Mouse (Mus musculus): ENCODE data around the gene Nudcd2. TPM values are rescaled to one million over a fixed set of nuclear protein-coding genes. Genes with fewer than 3 reads are reported as not detected.
A peak's percentile ranks its signal among the peaks of the same experiment; 100 is the strongest.
"Not testable (repeated sequence)": the region's sequence is repeated elsewhere in the genome, so short reads cannot be mapped to it uniquely, and the experiment has no call there.

Gene Nudcd2
- 49.6 and 55.4 TPM in 2 replicates for polyA plus RNA-seq (2015; fragmentation: Nextera tagmentation; extraction: Ambion mirVana)

DNA sequence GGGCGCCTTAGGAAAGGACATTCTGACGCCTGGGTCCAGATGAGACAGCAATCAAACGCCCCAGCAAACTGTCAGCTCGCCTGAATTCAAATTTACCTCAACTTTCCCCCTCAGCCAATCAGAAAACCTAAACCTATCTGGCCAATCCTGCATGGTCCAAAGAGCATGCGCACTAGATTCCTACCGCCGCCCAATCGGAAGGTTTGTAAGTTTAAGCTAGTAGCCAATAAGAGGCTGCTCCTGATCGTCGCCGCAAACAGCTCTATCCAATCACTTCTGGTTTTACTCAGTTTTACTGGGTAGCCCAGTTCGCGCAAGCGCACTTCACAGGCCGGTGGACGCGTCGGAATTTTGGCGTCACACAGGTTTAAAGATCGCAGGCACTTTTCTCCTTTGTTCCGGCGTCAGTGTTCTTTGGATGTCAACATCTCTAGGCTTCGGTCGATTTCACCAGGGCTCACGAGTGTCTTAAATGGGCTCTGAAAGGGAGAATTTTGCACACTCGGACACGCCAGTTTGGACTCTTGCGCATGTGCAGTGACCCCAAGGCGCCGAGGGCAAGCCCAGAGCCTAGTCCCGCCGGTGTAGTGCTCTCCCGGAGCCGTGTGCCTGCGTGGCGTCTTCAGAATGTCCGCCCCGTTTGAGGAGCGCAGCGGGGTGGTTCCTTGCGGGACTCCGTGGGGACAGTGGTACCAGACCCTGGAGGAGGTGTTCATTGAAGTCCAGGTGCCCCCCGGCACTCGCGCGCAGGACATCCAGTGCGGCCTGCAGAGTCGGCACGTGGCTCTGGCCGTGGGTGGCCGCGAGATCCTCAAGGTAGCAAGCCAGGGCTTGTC lies at the start of gene Nudcd2, which contains the start of gene Hmmr:
Nudcd2 (plus strand) TSS at position 329 of the 836 bp plus-strand sequence.
Hmmr (minus strand) TSS at position 84 of the 836 bp plus-strand sequence.
- under 1% methylated on average over 52 of the region's 52 CpGs for WGBS
- peak within 1 kb of the TSS; percentile 79 for H3K4me2 ChIP-seq
- peak within 1 kb of the TSS; percentile 65 for H3K4me3 ChIP-seq
- H3K27me3 ChIP-seq (replicated peaks) = no peaks in the 10 kb centered on the region
- H3K4me1 ChIP-seq = peaks cover 30% of the 10 kb centered on the region
- H3K9ac ChIP-seq = peak within 1 kb of the TSS; percentile 75
- H3K36me3 ChIP-seq (replicated peaks) = peaks cover 11% of the 10 kb centered on the region; the same call in 1 of the 2 replicates
- no peaks in the 10 kb centered on the region for H3K9me3 ChIP-seq
- H3K27ac ChIP-seq = peak within 1 kb of the TSS; percentile 77
- ATAC-seq (replicated peaks) = peak; percentile 99

DNA sequence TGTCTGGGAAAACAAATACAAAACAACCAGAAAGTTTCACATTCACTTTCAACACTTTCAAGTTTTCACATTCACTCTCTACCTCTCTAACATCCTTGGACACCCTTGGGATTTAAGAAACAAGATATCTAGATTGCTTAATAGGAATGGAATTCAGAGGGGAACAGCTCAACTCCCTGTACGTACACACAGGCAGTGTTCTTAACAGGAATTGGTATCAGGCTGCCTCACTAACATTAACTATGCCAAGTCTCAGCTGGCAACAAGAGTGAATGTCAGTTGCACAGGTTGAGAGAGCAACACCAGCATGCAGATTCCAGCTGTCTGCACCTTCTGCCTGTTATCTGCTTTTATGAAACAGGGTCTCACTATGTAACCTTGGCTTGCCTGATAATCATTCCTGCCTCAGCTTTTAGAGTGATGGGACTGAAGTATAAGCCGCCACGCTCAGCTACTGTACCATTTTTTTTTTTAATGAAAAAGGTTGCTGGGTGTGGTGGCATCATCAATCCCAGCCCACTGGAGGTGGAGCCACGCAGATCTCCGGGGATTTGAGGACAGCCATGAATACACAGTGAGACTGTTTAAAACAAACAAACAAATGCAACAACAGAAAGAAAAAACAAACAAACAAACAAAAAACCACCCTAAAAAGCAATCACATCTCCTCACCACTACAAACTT lies 42.9 kb upstream of the Nudcd2 start:
- Histone ChIP-seq H3K4me1 (peaks cover 34% of the 10 kb centered on the region), H3K4me2 (peak overlapping the region; percentile 96; the same call in 1 of the 2 replicates), H3K4me3 (peak overlapping the region; percentile 95; the same call in 1 of the 2 replicates), H3K9me3 (no peaks in the 10 kb centered on the region), H3K27me3 (replicated peaks) (no peaks in the 10 kb centered on the region), H3K27ac (no peak overlapping the region), H3K9ac (no peak overlapping the region), H3K36me3 (replicated peaks) (0 out of 2 replicates have a peak, but pooled peaks cover 3% of the 10 kb centered on the region)
- ATAC-seq (replicated peaks) = no peak
- 75% methylated on average over 5 of the region's 5 CpGs for WGBS

DNA sequence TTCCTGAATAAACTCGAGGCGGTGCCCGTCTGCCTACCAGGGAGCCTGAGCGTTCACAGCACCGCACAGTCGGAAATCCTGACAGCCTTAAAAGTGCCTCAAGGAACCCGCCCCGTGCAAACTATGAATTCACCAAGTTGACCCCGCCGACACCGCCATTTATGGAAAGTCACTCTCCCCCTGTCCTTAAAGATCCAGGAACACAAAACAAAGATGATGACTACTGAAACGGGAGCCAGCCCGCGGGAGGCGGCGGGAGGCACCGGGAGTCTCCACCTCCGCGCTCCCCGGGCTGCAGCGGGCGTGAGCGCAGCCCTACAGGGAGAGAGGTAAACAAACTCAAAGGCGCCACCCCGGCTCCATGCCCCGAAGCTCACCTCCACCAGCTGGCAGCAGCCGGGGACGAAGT lies 41.4 kb upstream of the Nudcd2 start:
- Histone ChIP-seq H3K27ac (peak overlapping the region; percentile 83), H3K27me3 (replicated peaks) (no peaks in the 10 kb centered on the region)
- WGBS = under 1% methylated on average over 28 of the region's 28 CpGs

DNA sequence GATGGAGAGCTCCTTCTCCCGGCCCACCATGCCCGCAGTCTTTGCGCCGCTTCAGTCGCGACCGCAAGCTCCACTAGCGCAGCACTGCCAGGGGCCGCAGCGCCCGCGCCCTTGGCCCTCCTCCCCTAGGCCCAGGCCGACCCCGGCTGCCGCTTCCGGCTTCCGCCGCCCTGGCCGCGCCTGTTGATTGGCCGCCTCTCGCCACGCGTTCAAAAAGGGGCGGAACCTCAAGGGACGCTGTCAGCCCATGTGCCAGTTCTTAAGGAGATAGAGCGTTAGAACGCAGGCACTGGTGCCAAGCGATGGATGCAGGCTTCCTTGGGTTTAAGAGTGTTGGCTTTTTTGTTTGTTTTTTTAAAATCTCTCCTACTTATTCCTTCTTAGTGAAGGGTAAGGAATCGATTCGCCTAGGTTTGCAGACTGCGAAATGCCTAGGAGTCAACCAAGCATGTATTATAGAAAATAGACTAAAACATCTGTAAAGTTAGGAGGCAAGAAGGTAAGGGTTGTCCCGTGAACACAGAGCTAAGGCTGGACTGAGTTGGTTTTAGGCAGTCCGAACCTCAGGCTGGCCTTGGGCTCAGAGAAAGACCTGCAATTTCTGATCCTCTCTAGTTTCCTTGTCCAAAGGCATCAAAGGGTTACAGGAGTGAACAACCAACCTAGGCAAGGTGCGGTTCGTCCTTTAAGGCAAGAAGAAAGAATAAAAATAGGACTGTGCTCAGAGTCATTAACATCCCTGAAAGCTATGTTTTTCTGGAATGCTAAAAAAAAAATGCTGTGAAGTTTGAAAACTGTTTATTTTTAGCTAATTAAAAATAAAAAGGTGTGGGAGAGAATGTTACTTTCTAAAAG lies 40.7 kb upstream of the Nudcd2 start:
- peaks cover 34% of the 10 kb centered on the region for H3K4me1 ChIP-seq
- H3K9ac ChIP-seq = peak overlapping the region; percentile 71
- peak overlapping the region; percentile 83 for H3K27ac ChIP-seq
- no peaks in the 10 kb centered on the region for H3K36me3 ChIP-seq (replicated peaks)
- H3K4me3 ChIP-seq = peak overlapping the region; percentile 95
- peak overlapping the region; percentile 96 for H3K4me2 ChIP-seq
- peak; percentile 98 for ATAC-seq (replicated peaks)
- H3K9me3 ChIP-seq = no peaks in the 10 kb centered on the region
- H3K27me3 ChIP-seq (replicated peaks) = no peaks in the 10 kb centered on the region
- under 1% methylated on average over 35 of the region's 36 CpGs for WGBS

More for the DNA sequence above, 41.4 kb upstream of the Nudcd2 start:
- H3K4me1 ChIP-seq = peaks cover 34% of the 10 kb centered on the region
- peak overlapping the region; percentile 96 for H3K4me2 ChIP-seq
- H3K9ac ChIP-seq = peak overlapping the region; percentile 71
- peak overlapping the region; percentile 95 for H3K4me3 ChIP-seq
- no peaks in the 10 kb centered on the region for H3K36me3 ChIP-seq (replicated peaks)
- ATAC-seq (replicated peaks) = peak; percentile 78
- no peaks in the 10 kb centered on the region for H3K9me3 ChIP-seq

DNA sequence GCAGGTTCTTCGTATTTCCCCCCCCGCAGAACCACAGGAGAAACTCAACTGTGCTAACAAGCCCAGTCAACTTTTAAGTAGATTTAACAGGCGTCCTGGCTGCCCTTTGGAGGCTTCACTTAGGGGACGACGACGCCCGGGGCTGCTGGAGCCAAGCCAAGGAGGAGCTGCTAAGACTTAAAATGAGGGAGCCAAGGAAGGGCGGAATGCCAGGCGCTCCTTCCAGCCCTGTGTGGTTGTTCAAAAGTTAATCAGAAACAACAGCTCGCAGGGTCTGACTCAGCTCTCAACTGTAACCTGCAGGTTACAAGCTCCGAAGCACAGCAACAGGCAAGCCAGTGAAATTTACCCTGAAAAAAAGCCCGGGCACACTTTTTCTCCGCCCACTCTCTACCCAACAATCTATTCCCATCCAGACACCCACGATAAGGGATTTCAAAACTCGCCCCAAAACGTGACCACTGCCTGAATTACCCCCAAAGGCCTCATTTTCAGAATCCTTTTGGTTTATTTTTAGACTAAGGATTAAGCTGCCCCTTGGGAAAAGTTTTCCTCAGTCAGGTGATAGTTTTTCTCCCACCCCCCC lies 40.0 kb upstream of the Nudcd2 start:
- H3K9me3 ChIP-seq = no peaks in the 10 kb centered on the region
- H3K4me2 ChIP-seq = peak overlapping the region; percentile 96
- peaks cover 34% of the 10 kb centered on the region for H3K4me1 ChIP-seq
- under 1% methylated on average over 16 of the region's 16 CpGs for WGBS
- no peaks in the 10 kb centered on the region for H3K27me3 ChIP-seq (replicated peaks)
- no peaks in the 10 kb centered on the region for H3K36me3 ChIP-seq (replicated peaks)
- no peak for ATAC-seq (replicated peaks)
- H3K4me3 ChIP-seq = peak overlapping the region; percentile 95
- H3K9ac ChIP-seq = peak overlapping the region; percentile 34; the same call in 1 of the 2 replicates
- peak overlapping the region; percentile 83 for H3K27ac ChIP-seq

DNA sequence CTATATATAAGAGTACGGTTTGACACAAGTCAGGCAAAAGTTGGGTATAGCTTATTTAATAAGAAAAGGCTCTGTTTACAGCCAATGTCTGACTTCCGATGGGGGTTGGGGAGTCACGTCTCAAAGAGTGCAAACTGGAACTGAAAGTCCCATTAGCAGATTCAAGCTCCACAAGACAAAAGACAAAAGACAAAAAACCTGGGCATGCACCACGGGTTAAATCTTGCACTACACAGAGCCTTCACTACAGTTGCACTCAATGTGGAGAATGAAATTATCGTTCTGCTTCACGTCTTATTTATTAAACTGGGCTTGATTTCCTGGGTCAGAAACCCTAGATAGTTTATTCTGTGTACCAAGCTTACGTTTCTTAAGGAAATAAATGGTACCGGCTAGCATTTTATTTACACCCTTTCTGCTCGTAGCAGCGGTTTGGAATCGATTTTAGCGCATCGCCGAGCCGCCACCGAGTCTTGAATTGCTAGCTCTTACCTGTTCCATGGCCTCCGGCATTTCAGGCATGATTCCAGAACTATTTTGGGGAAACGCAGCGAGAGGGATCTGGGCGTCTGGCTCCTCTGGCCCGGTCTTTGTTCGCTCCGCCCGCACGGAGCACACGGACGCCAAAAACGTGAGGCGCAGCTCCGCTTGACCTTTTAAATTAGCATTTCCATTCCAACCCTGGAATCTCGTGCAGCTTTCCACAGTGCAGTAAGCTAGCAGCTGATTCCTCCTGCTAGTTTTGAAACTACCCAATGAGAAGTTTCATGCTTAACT lies 39.0 kb upstream of the Nudcd2 start:
- Histone ChIP-seq H3K36me3 (replicated peaks) (no peaks in the 10 kb centered on the region), H3K4me2 (peak overlapping the region; percentile 96), H3K4me3 (peak overlapping the region; percentile 95), H3K27ac (peak overlapping the region; percentile 90), H3K9me3 (no peaks in the 10 kb centered on the region), H3K4me1 (peaks cover 33% of the 10 kb centered on the region), H3K27me3 (replicated peaks) (no peaks in the 10 kb centered on the region), H3K9ac (peak overlapping the region; percentile 68)
- ATAC-seq (replicated peaks) = peak; percentile 68
- WGBS = under 1% methylated on average over 31 of the region's 31 CpGs

DNA sequence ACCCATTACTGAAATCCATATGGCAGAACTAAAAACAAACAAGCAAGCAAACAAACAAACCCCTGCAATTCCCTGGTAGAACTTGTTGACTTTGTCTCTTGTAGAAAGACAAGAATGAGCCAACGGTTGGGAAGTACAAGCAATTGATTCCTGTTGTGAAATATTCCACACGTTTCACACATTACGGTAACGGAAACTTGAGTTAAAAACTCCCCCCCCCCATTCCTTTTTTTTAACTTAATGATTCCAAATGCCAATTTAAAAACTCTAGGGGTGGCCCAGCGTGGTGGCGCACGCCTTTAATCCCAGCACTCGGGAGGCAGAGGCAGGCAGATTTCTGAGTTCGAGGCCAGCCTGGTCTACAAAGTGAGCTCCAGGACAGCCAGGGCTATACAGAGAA lies 38.4 kb upstream of the Nudcd2 start, which contains the start of gene Mat2b:
Mat2b (minus strand) TSS at position 101 of the 400 bp plus-strand sequence.
- Histone ChIP-seq H3K9ac (peak within 1 kb of the TSS; percentile 68), H3K9me3 (no peaks in the 10 kb centered on the region), H3K4me2 (peak within 1 kb of the TSS; percentile 96), H3K4me3 (peak within 1 kb of the TSS; percentile 95), H3K4me1 (peaks cover 27% of the 10 kb centered on the region), H3K36me3 (replicated peaks) (no peaks in the 10 kb centered on the region), H3K27ac (peak within 1 kb of the TSS; percentile 90), H3K27me3 (replicated peaks) (no peaks in the 10 kb centered on the region)
- ATAC-seq (replicated peaks) = no peak
- 83% methylated on average over 9 of the region's 9 CpGs for WGBS

DNA sequence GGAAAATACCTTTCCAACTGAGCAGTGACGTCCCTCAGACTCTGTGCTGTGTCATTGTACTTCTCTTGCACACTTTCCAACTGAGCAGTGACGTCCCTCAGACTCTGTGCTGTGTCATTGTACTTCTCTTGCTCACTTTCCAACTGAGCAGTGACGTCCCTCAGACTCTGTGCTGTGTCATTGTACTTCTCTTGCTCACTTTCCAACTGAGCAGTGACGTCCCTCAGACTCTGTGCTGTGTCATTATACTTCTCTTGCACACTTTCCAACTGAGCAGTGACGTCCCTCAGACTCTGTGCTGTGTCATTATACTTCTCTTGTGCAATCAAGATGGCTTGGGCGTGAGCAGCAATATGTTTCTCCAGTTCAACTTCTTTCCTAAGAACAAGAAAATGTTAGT lies 23.6 kb upstream of the Nudcd2 start:
- not testable (repeated sequence) for H3K4me2 ChIP-seq; ATAC-seq (replicated peaks); H3K9ac ChIP-seq; H3K27me3 ChIP-seq (replicated peaks); H3K4me3 ChIP-seq; H3K27ac ChIP-seq; H3K36me3 ChIP-seq (replicated peaks); H3K4me1 ChIP-seq; H3K9me3 ChIP-seq
- 89% methylated on average over 6 of the region's 6 CpGs for WGBS

DNA sequence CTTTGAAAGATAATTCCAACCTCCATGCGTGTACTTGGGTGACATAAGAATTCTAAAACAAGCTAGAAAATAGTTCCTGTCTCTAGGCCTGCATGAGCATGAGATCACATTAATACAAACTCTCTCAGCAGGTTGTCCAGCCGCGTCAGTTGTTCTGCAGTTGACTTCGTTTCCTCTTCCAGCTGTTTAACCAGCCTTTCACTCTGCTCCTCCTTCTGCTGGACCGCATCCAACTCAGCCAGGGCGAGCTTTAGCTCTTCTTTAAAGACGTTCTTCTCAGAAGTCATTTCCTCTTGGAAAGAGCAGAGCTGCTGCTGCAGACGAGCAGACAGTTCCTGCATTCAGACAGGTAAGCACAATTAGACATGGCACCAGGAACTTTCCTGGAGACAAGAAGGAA lies 19.6 kb upstream of the Nudcd2 start:
- WGBS = 79% methylated on average over 8 of the region's 8 CpGs
- no peak for ATAC-seq (replicated peaks)
- H3K4me2 ChIP-seq = no peak overlapping the region
- H3K9me3 ChIP-seq = no peaks in the 10 kb centered on the region
- H3K4me3 ChIP-seq = no peak overlapping the region
- H3K27ac ChIP-seq = no peak overlapping the region
- no peak overlapping the region for H3K9ac ChIP-seq
- H3K27me3 ChIP-seq (replicated peaks) = no peaks in the 10 kb centered on the region
- no peaks in the 10 kb centered on the region for H3K4me1 ChIP-seq
- no peaks in the 10 kb centered on the region for H3K36me3 ChIP-seq (replicated peaks)

DNA sequence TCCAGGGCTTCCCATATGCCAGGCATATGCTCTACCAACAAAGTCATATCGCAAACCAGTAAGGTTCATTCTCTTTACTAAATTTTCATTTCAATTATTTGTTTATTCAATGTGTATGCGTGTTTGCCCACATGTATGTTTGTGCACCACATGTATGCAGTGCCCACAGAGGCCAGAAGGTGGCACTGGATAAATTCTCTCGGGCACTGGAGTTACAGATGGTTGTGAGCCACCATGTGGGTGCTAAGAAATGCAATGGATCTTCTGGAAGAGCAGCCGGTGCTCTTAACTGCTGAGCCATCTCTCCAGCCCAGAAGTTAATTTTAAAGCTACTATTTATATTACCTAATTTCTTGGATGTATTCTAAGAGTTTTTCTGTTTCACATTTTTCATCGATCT lies 17.9 kb upstream of the Nudcd2 start:
- no peak for ATAC-seq (replicated peaks)
- H3K27ac ChIP-seq = no peak overlapping the region
- H3K9ac ChIP-seq = no peak overlapping the region
- WGBS = 97% methylated on average over 5 of the region's 5 CpGs
- H3K27me3 ChIP-seq (replicated peaks) = no peaks in the 10 kb centered on the region
- H3K4me2 ChIP-seq = no peak overlapping the region
- H3K36me3 ChIP-seq (replicated peaks) = no peaks in the 10 kb centered on the region
- H3K9me3 ChIP-seq = no peaks in the 10 kb centered on the region
- no peak overlapping the region for H3K4me3 ChIP-seq
- no peaks in the 10 kb centered on the region for H3K4me1 ChIP-seq

DNA sequence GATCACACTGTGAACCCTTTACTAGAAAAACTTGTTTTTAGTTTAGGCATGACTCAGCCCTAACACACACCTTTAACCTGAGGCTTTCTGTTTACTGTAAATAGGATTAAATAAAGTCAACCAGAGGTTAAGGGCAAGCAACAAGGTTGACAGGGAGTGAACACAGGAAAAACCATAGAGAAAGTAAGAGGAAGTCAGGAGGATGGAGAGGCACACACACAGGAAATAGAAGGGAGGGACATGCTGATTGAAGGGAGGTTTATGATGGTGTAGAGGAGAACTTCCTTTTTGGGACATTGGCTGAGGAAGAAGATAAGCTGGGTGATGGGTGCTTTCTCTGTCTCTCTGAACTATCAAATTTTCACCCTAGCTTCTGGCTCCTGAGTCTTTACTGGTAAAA lies 15.1 kb upstream of the Nudcd2 start:
- Histone ChIP-seq H3K27ac (no peak overlapping the region), H3K4me3 (no peak overlapping the region), H3K4me2 (no peak overlapping the region), H3K27me3 (replicated peaks) (no peaks in the 10 kb centered on the region), H3K9ac (no peak overlapping the region), H3K9me3 (no peaks in the 10 kb centered on the region), H3K36me3 (replicated peaks) (no peaks in the 10 kb centered on the region), H3K4me1 (no peaks in the 10 kb centered on the region)
- no peak for ATAC-seq (replicated peaks)

Measured in midbrain, embryonic 15.5 days (tissue).